Mouse (Mus musculus) small intestine, adult 2 months (tissue): ENCODE measurements around the gene Lgals3bp.

Experiments used
- CTCF ChIP-seq: fragments of 200-500 bp; IDR thresholded peaks from 2 replicates; pipeline ENCODE4 v1.5.1; 2012; ENCODE audit warnings: low read depth, mild to moderate bottlenecking, control low read depth, inconsistent platforms, low read length, moderate library complexity, mixed read lengths; ENCODE audit not compliant: insufficient replicate concordance, insufficient read length; ENCODE audit errors: extremely low read depth
- POLR2A ChIP-seq: fragments of 200-500 bp; IDR thresholded peaks from 2 replicates; pipeline ENCODE4 v1.6.1; 2012; ENCODE audit warnings: low read depth, mild to moderate bottlenecking, control low read depth, inconsistent platforms, low read length, moderate library complexity

DNA sequence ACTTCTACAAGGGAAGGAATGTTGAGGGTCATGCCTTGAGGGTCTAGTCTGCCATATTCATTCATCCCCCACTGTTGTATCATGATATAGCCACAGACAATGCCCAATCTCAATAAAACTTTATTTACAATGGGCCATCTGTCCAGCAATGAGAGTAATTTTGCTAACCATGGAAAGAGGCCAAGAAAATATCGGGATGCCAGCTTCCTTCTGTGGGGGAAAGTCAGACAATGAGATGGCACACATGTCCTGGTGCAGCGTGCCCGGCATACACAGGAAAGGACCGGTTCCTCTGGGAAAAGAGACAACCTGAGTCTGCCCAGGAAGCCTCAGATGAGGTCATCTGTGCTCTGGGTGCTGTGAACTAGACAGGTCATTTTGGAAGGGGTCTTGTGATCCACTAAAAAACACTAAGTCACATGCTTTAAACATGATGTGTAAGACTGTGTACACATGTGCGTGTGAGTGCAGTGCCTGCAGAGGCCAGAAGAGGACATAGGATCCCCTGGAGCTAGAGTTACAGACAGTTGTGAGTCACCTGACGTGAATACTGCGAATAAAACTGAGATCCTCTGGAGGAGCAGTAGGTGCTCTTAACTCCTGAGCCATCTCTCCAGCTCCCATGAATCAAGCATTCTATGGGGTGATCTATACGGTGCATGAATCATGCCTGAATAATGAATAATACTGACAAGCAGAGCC, 55.3 kb downstream of the Lgals3bp start:
- no peak for TF ChIP-seq POLR2A
- no peak for TF ChIP-seq CTCF
